Mouse (Mus musculus) 3T3-L1 (cell line): ENCODE measurements around the gene Ttc33.

Experiments
- DNase-seq: peaks from one replicate; pipeline ENCODE4 v3.0.0-alpha.2; 2015; ENCODE audit warnings: low read depth, low spot score

Ttc33 gene

GRCm38 (mm10) chr15:5241304-5242201 lies 56.2 kb downstream of the Ttc33 start:
- DNase-seq, result peak; percentile 83

- DNase-seq, result peak; percentile 3
Measured at GRCm38 (mm10) chr15:5242241-5243035, 57.1 kb downstream of the Ttc33 start.

- peak; percentile 59 for DNase-seq
Measured at GRCm38 (mm10) chr15:5243036-5243958, 58.0 kb downstream of the Ttc33 start.

- DNase-seq, result peak; percentile 96
Measured at GRCm38 (mm10) chr15:5243959-5244905, 58.9 kb downstream of the Ttc33 start, which contains the start of gene Ptger4. Gene Ptger4, minus strand, starts transcription at chr15:5244187.

- DNase-seq, result no peak
Measured at GRCm38 (mm10) chr15:5250182-5250581, 64.9 kb downstream of the Ttc33 start.

- DNase-seq, result no peak
Measured at GRCm38 (mm10) chr15:5260183-5260582, 74.9 kb downstream of the Ttc33 start.

- no peak for DNase-seq
Measured at GRCm38 (mm10) chr15:5261004-5261403, 75.7 kb downstream of the Ttc33 start.

- no peak for DNase-seq
Measured at GRCm38 (mm10) chr15:5262095-5262667, 76.9 kb downstream of the Ttc33 start.

- DNase-seq, result no peak
Measured at GRCm38 (mm10) chr15:5262874-5263504, 77.7 kb downstream of the Ttc33 start.

- DNase-seq, result peak; percentile 29
Measured at GRCm38 (mm10) chr15:5266095-5266494, 80.8 kb downstream of the Ttc33 start.
